Mouse (Mus musculus): ENCODE measurements at regions not wholly inside any gene's neighbourhood (a gene's known extent, or its start where the extent isn't known, plus 50 kb on each side); places are given as distances from the start of the nearest gene placed in this dataset.

DNA sequence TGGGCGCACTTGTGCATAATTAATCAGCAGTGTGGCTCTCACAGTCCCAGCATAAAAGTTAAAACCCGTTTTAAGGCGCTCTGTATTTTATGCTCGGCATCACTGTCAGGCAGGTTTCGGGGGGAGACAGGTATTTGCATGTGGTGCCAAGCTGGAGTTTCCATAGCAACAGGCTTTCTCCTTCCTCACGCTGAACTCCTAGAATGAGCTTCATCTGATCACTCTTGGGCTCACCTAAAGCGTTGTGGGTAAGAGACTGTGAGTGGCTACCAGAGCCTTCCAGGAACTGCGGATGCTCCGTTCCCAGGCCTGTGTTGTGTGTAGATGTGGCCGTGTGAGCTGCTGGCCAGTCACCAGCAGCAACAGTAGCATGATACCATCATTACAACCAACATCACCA is 161.5 kb downstream of the Ajap1 start:
- DNase-seq (ENCODE audit: low spot score): no peak

DNA sequence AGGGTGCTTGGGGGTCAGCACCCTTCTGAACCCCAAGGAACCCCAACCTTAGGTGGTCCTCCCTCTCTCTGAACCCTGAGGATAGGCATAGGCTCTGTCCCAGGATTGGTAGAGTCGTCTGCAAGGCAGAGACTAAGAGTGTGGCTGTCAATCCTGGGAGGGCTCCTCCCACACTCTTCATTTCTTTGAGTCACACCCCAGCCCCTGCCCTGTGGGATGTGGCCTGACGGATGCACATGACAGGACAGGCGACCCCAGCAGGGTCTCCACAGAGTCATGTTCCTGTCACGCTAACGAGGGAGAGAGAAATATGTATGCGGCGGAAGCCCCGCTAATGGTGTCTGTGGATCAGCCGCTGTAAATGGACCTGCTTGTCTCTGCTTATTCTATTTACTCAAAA is 162.0 kb downstream of the Ajap1 start:
- no peak for DNase-seq (ENCODE audit: low spot score)

DNA sequence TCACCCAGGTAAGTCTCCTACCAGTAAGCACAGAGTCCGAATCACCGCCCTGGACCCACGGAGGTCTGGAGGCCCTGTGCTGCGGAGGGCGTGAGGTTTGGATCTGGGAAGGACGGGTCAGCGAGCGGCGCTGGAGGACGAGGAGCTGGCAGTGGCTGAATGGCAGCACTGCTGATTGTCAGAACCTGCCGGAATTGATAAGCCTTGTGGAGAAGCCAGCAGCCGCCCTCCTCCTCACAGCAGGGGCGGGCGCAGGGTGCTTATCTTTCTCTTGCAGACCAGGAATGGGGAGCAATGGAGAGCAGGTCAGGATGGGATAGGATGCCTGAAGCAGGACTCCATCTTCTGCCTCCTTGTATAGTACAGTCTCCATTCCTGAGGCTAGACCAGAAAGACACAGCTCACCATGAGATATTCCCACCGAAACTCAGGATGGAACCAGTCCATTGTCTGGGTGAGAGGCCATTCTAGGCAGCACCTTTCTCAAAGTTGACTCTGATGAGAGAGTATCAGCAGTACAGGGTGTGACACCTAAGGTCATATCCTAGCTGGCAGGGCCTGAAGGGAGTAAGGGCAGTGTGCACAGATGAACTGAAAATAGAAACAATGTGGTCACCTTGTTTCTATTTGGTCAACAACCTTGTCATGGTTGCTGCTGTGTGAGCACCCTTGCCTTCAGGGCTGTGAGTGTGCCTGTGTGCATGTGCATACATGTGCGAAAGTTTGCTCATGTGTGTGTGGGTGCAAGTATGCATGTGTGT is 165.5 kb downstream of the Ajap1 start:
- no peak for DNase-seq (ENCODE audit: low spot score)

DNA sequence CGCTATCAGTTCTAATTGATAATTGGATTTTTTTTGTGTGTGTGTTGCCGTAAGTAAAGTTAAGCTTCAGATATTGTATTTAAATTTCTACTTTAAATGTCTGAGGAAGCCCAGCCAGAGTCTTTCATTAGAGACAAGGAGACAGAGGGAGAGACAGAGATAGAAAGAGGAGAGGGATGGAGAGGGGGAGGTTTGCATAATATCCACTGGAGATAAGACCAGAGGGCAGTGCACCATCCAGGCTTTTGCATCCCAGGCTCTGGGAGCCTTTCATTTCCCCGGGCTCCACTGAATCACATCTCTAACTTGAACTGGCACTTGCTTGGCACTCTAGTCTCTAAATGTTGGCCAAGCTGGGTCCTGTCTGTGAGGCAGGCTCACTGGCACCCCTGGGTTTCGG is 166.1 kb downstream of the Ajap1 start:
- DNase-seq (ENCODE audit: low spot score): no peak

DNA sequence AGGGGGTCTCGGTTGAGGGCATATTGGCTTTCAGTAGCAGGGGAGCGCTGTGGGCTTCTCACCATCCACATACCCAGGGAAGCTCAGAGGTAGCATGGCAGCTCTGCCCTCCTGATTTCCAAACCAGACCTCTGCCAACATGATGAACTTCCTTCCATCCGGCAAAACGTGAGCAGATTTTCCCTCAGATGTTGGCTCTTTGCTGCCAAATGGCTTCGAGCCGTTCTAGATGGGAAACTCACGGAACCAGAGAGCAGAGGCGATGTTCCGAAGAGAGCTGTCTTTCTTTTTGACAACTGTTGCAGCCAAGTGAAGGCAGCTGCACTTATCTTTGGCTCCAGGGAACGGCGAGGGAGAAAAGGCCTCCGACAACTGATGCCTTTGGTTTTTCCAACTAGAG is 168.7 kb downstream of the Ajap1 start:
- DNase-seq (ENCODE audit: low spot score): no peak

DNA sequence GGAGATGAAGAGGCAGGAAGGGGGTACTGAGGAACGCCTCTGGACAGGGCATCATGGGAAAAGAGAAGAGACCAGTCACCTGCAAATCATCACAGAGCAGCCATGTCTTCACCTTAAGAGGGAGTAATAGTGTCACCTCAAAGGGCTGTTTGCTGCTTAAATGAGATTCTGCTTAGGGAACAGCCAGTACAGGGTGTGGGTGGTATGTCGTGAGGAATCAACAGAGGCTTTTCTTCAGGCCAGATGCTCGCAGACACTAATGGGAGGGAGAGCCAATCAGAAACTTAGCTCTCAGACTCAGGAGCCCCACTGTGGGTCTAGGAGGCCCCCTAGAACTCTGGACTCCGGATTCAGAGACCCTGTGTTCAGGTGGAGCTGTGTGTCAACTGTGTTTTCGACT is 171.0 kb downstream of the Ajap1 start:
- DNase-seq (ENCODE audit: low spot score): no peak

DNA sequence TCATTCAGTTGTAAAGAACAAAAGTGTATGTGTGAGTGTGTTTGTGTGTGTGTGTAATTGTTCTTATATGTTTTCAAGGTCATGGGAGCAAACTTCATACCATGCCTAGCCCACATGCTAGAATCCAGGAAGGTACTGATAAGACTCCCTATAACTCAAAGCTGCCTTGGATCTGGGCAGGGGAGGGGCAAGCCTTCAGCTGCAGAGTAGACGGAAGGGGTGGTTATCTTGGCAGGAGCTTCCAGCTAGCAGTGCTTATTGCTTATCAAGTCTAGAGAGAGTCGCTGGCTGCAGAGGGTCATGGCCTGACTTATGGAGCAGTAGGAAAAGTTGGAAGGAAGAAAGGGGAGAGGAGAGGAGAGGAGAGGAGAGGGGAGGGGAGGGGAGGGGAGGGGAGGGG is 172.0 kb downstream of the Ajap1 start:
- DNase-seq (ENCODE audit: low spot score): no peak

DNA sequence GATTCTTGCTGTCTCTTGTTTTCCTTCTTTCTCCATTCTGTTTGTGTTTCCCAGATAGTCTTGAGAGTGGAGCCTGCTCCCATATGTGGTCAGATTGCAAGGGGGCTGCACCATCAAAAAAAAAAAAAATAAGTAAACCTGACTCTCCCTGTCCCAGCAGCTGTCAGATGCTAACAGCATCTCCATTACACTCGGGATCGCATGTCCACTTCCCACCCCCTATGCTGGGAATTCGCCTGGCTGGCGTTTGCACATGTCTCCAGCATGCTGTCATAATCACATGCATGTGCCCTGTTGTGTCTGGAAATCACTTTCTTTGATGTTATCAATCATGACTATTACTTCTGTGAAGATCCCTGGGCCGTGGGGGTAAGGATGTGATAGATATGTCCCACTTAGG is 179.1 kb downstream of the Ajap1 start:
- DNase-seq (ENCODE audit: low spot score): no peak

DNA sequence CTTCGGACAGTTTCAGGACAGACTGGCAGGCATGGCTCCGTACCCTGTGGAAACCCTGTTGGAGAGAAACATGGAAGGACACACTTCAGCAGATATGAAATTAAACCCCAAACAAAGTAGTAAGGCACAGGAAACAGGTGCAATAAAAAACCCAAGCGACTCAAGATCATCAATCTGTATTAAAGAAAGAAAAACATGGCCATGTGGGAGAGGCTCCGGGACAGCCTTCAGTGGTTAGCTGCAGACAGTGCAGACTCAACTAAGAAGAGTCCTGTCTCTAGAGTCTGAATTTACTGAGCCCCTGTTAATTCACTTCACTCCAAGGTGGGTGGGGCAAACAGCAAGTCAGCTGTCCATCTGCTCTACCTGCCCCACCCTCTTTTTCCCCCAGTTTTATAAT is 179.8 kb downstream of the Ajap1 start:
- no peak for DNase-seq (ENCODE audit: low spot score)

DNA sequence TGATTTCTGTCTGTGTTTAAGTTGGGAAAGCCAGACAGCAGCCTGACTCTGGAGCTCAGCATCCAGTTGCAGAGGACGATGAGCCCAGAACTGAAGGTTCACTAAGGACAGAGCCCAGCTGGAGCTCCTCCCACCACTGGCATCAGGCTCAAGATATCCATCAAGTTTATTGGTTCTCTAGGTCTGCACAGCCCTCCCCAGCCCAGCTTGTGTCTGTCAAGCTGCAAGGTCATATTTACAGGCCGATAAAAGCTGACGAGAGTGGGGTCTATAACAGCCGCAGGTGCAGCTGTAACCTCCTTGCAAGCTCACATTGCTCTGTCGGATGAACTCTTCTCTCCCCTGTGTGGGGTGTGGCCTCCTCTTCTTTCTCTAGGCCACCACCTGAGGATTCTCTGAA is 184.3 kb downstream of the Ajap1 start:
- no peak for DNase-seq (ENCODE audit: low spot score)

DNA sequence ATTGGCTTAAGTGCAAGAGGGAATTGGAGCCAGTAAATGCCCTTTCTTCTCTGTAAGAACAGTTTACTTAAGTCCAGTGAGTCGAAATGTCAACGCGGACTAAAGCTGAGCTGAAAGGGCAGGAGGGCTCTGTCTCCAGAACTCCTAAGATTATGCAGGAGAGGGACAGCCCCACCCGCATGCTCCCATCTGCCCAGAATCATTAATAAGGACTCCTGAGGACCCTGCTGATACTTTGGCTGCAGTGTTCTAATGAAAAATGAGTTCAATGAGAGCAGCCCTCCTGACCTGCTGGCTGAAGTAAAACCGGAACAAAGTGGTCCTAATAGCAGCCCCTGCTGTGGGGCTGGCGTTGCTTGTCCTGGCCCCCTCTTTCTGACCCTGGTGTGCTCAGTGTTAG is 187.8 kb downstream of the Ajap1 start:
- DNase-seq (ENCODE audit: low spot score): peak; percentile 26

DNA sequence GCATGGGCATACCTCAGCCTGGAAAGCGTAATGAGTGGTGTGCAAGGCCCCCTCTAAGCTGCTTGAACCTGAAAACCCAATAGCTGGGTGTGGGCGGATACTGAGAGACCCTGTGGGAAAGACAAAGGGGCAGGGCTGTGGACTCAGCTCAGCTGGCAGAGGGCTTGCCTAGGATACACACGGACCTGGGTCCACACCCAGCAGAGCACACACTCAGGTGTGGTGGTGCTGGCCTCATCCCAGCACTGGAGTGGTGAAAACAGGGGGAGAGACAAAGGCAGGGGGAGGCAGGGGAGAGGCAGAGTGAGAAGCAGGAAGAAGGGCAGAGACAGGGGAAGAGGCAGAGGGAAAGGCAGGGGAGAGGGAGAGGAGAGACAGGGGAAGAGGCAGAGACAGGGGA is 189.5 kb downstream of the Ajap1 start:
- DNase-seq (ENCODE audit: low spot score): no peak

DNA sequence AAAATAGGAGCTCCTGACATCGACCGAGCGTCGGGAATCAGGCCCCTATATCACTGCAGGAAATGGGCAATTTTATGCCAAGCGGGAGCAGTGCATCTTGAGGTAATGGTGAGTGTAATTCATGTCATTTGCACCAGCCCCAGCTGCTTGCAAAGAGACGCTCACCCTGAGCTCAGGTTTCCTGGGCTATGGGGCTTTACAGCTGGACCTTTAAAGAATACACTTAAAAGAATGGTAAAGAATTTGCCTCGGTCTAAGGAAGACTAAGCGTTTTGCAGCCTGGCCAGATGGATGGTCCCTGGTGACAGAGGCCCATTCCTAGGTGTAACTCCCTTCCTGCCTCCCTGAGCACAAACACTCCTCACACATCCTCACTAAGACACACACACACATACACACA is 194.2 kb downstream of the Ajap1 start:
- DNase-seq (ENCODE audit: low spot score): no peak

DNA sequence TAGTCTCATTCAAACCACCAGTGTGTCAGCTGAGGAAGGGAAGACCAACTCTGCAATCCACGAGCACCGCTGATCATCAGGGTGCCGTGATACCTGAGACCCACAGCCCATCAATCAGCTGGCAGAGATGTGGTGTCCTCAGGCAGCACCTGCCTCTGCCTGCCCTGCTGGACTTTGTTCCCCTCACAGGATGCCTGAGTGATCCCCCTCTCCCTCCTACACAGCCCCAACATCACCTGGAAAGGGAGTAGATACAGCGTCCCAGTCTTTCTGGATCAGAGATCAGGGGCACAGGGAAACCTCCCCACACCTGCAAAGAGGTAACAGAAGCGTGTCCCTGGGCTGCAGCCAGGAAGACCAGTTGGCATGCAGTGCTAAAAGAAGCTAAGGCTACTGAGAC is 198.4 kb downstream of the Ajap1 start:
- DNase-seq (ENCODE audit: low spot score): no peak

DNA sequence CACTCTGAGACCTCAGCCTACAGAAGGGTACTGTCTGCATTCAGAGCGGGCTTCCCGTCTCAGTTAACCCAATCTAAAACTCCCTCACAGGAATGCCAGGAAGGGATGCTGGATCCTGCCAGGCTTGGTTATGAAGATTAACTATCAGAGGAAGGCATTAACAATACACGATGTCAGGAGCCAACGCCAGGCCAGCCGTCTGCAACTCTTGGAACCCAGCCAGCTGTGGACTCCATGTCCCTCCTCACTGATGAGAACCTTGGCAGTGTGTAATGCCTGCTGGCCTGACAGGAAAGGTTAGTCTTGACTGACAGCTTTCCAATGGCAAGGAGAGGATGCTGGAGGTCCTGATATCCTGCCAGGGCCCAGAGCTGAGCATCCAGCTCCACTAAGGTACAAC is 206.0 kb downstream of the Ajap1 start:
- no peak for DNase-seq (ENCODE audit: low spot score)

DNA sequence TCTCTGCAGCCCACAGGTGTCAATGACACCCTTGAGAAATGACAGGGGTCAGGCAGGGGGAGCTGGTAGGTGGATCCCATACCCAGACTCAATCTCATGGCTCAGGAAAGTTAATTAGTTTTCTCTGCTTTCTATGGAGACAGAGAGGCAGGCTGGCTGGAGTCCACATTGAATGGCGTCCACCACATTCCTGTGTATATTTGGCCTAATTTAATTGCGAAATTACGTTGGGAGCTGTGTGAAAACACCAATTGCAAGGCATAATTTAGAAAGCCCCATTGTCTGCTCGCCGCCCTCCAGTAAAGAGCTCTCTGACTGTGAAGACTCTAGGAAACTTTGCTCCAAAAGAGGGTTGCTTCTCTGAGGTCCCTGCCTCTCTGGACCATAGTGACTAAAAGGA is 211.2 kb downstream of the Ajap1 start:
- DNase-seq (ENCODE audit: low spot score): no peak

DNA sequence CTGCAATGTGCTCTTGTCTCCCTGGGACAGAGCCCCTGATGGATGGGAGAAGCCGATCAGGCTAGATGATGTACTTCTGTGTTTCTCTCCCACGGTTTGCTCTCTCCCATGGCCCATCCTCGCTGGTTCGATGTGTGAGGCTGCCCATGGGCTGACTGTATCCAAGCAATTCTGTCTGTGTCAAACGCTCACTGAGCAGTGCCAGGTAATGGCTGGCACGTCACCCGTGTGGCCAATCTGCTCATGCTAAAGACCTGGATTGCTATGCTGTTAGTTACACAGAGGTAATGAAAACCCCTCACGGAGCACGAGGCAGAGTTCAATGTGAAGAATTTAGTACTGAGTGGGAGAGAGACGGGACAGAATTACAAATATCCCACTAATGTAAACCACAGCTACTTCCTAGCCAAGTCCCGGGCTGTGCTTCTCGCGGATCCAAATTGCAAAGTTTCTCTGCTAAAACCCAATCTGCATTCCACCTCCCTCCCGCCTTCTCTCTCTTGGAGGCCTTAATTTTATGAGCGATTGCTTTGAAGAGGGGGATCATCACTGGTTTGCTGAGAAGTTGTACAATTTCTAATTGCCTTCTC is 219.3 kb downstream of the Ajap1 start:
- DNase-seq (ENCODE audit: low spot score): no peak

DNA sequence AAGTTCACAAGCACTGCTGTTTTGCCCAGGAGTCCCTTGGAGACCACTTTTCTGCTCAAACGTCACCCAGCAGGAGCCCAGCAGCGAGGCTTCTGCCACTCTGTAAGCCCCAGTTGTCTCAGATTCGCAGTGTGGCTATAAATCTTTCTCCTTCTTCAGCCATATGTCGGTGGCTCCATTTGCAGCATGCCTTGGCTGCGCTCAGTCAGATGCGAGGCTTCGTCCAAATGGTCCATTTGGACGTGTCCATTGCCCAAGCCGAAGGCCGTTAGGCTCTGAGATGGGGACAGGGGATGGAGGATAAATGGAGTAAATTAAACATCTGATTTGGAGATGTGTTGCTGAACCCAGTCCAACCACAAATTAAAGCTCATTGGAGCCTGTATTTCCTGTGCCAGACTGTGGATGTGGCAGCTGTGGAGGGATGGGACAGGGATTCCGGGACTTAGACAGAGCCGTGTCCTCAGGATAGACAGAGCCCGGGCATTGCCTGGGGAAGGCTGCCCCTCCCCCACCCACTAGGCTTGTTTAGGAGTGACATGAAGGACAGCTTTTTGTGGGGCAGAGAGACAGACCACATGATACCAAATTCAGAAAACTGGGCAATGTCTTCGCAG is 221.6 kb downstream of the Ajap1 start:
- DNase-seq (ENCODE audit: low spot score): no peak

DNA sequence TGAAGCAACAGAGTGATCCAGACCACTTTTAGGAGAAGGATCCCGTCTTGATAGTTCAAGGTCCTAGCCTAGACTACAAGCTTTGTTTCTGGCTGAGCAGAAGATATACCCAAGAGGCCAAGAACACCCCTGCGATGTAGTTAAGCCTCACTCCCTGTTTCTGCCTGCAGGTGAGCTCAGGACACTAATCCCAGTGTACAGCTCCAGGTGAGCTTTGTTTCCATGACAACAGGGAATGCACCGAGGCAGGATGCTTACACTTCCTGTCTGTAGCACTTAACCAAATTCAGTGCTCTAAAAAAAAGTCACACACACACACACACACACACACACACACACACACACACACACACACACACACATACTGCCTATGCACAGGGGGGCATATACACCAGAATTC is 230.7 kb downstream of the Ajap1 start:
- DNase-seq (ENCODE audit: low spot score): no peak

DNA sequence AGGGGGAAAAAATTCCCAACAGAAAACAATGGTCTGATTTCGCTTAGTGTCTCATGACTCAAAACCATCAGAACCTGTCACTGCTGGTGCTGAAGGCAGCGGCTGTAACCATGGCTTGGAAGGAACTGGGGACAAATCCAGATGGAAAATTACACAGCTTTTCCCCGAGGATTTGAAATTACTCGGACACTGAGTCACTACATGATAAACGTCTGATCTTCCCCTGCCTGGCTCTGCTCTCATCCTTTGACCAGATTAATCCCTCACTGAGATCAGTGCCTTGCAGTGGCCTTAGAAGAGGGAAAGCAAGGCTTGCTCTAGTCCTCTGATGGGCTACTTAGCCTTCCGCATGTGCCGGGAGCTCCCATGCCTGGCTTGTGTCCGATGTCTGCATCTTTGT is 231.3 kb downstream of the Ajap1 start:
- no peak for DNase-seq (ENCODE audit: low spot score)

DNA sequence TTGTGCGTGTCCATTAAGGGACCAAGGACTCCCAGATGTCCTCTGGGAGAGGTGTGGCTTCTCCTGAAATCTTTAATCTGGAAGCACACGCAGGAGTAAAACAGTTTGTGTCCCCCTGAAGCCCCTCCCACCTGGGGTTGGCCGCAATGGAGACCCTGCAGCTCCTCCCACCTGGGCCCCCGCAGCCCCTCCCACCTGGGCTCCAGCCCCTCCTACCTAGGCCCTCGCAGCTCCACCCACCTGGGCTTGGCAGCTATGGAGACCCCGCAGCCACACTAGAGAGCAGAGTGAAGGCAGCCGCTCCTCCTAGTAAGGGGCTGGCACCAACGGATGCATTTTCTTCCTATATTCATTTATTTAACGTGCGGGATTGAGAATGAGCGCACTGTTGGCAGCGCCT is 245.9 kb downstream of the Ajap1 start:
- peak; percentile 75 for DNase-seq (ENCODE audit: low spot score)

DNA sequence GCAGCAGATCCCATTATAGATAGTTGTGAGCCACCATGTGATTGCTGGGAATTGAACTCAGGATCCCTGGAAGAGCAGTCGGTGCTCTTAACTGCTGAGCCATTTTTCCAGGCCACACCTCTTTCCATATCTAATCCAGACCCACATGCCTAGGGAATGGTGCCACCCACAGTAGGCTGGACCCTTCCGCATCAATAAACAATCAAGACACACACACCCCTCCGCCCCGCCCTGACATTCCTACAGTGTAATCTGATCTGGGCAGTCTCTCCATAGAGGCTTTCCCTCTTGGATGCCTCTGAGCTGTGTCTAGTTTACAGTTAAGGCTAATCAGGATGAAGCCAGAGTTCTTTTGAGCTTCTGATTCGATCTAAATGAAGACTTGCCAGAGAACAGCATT is 248.8 kb downstream of the Ajap1 start:
- DNase-seq (ENCODE audit: low spot score): no peak

DNA sequence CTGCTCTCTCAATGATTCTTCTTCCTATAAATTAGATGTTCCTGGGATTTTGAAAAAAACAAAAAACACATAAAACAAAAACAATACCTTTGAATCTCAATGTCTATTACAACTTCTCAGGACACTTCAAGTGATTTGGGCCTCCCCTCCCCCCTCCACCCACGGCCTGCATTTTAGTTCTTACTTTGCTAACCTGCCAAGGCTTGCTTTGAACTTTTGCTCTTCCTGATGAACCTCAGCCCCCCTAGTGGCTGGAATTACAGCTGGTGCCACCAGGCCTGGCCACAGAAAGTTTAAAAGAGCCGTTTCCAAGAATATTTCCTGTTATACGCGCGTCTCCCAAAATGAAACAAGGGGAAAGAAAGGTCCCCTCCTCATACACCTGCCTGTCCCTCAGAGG is 253.4 kb downstream of the Ajap1 start:
- no peak for DNase-seq (ENCODE audit: low spot score)
